Mouse (Mus musculus): ENCODE data around the gene Kctd10. TPM values are rescaled to one million over a fixed set of nuclear protein-coding genes. Genes with fewer than 3 reads are reported as not detected.

Gene Kctd10
- total and polyA plus RNA-seq, 3 experiments = 29.8 to 60.6 (median 40.8) TPM

DNA sequence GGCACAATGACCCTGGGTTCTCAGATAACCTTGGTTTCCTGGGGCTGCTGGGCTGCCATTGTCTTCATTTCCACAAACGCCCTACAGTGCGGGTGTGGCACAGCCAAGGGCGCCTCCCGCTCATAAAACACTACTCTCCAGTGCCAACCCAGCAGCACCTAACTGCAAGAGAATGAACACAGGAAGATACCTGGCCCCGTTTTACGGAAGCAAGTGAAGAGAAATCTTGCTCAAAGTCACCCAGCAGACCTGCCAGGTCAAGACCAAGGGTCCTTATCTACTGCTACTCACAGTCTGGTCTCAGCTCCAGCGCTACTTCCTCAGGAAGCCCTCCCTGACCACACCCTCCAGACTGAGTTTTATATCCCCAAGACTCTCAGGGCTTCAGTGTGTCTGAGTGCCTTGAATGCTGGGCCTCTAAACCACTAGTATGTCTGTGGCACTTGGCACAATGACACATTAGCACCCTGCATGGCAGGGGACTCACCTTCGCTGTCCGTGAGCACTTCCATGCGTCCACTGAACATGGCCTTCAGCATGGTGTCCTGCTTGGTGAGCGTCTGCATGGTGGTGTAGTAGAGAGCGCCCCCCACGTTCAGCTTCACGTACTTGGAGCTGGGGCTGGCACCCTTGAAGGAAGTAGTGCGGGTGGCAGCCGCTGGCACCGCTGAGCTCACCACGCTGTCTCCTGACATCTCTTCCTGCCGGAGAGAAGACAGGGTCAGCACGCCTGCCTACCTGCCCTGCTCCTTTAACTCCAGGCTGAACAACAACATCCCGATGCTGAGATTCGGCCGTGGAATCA lies 5.7 kb downstream of the Kctd10 start:
- H3K9me3 ChIP-seq (replicated peaks) = no peaks in the 10 kb centered on the region
- H3K4me1 ChIP-seq (ENCODE audit: insufficient read depth, low read depth, low read length) = peaks cover 95% of the 10 kb centered on the region
- no peaks in the 10 kb centered on the region for H3K27me3 ChIP-seq (ENCODE audit: insufficient read depth, low read length)
- ATAC-seq (ENCODE audit: extremely low read depth, insufficient number of reproducible peaks, low FRiP score, poor library complexity, severe bottlenecking) (peak; percentile 46), DNase-seq (ENCODE audit: low spot score) (peak; percentile 59)
- H3K4me3 ChIP-seq (ENCODE audit: low read depth, low read length) = peak overlapping the region; percentile 58; the same call in 1 of the 2 replicates
- H3K36me3 ChIP-seq (replicated peaks) = peaks cover 70% of the 10 kb centered on the region
- TF ChIP-seq GATA2 (IDR thresholded peaks at IDR 0.05; ENCODE audit: borderline replicate concordance, low read depth, low read length) (no peak), POLR2AphosphoS5 (IDR thresholded peaks at IDR 0.05; ENCODE audit: insufficient replicate concordance, low read depth, low read length) (no peak), TAL1 (conservative IDR thresholded peaks at IDR 0.05; ENCODE audit: low read depth, low read length) (peak; percentile 30; the same call in 1 of the 2 replicates)

DNA sequence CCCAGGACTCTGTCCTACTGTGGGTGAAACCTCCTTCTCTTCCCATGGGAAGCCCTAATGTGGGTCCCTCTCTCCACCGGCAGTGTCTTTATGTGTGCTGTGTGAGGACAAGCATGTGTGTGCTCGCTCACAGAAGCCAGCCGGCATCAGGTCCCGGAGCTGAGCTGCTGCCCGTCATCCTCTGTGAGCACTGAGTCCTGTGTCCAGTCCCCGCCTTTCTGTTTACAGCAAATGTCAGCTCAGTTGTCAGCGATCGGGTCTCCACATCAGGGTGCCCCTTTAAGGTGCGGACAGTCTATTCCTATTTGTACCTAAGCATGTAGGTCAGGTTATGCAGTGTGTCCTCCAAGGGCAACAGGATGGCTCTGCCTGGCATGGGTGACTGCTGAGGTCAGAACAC lies 6.7 kb downstream of the Kctd10 start:
- no peaks in the 10 kb centered on the region for H3K9me3 ChIP-seq (replicated peaks)
- TF ChIP-seq TAL1 (conservative IDR thresholded peaks at IDR 0.05; ENCODE audit: low read depth, low read length) (no peak), GATA2 (IDR thresholded peaks at IDR 0.05; ENCODE audit: borderline replicate concordance, low read depth, low read length) (no peak), CTCF (IDR thresholded peaks at IDR 0.05; ENCODE audit: low read depth, low read length) (no peak), GATA1 (IDR thresholded peaks at IDR 0.05; ENCODE audit: borderline replicate concordance, low read length) (no peak), POLR2AphosphoS5 (IDR thresholded peaks at IDR 0.05; ENCODE audit: insufficient replicate concordance, low read depth, low read length) (no peak)
- DNase-seq (ENCODE audit: low spot score) (no peak), ATAC-seq (ENCODE audit: extremely low read depth, insufficient number of reproducible peaks, low FRiP score, poor library complexity, severe bottlenecking) (no peak)
- H3K4me1 ChIP-seq (ENCODE audit: insufficient read depth, low read depth, low read length) = peaks cover 95% of the 10 kb centered on the region
- no peak overlapping the region; the same call in 1 of the 2 replicates for H3K4me3 ChIP-seq (ENCODE audit: low read depth, low read length)
- H3K27me3 ChIP-seq (ENCODE audit: insufficient read depth, low read length) = no peaks in the 10 kb centered on the region
- H3K36me3 ChIP-seq (replicated peaks) = peaks cover 81% of the 10 kb centered on the region

GRCm38 (mm10) chr5:114373174-114373573 lies 7.1 kb downstream of the Kctd10 start:
- no peaks in the 10 kb centered on the region for H3K9me3 ChIP-seq (replicated peaks)
- peaks cover 85% of the 10 kb centered on the region for H3K36me3 ChIP-seq (replicated peaks)
- ATAC-seq (ENCODE audit: extremely low read depth, insufficient number of reproducible peaks, low FRiP score, poor library complexity, severe bottlenecking) (no peak), DNase-seq (ENCODE audit: low spot score) (no peak)
- no peaks in the 10 kb centered on the region for H3K27me3 ChIP-seq (ENCODE audit: insufficient read depth, low read length)
- peaks cover 97% of the 10 kb centered on the region for H3K4me1 ChIP-seq (ENCODE audit: insufficient read depth, low read depth, low read length)
- H3K4me3 ChIP-seq (ENCODE audit: low read depth, low read length) = peak overlapping the region; percentile 64; the same call in 1 of the 2 replicates
- TF ChIP-seq TAL1 (conservative IDR thresholded peaks at IDR 0.05; ENCODE audit: low read depth, low read length) = no peak

- Histone ChIP-seq H3K36me3 (replicated peaks) (peaks cover 91% of the 10 kb centered on the region), H3K27me3 (ENCODE audit: insufficient read depth, low read length) (no peaks in the 10 kb centered on the region), H3K4me3 (ENCODE audit: low read depth, low read length) (peak overlapping the region; percentile 64; the same call in 1 of the 2 replicates), H3K9me3 (replicated peaks) (no peaks in the 10 kb centered on the region), H3K4me1 (ENCODE audit: insufficient read depth, low read depth, low read length) (peaks cover 92% of the 10 kb centered on the region)
- TF ChIP-seq GATA1 (IDR thresholded peaks at IDR 0.05; ENCODE audit: borderline replicate concordance, low read length) (no peak), CTCF (IDR thresholded peaks at IDR 0.05; ENCODE audit: low read depth, low read length) (no peak)
- DNase-seq (ENCODE audit: low spot score) = no peak
- no peak for ATAC-seq (ENCODE audit: extremely low read depth, insufficient number of reproducible peaks, low FRiP score, poor library complexity, severe bottlenecking)
Measured at GRCm38 (mm10) chr5:114372565-114372964, 7.7 kb downstream of the Kctd10 start.

DNA sequence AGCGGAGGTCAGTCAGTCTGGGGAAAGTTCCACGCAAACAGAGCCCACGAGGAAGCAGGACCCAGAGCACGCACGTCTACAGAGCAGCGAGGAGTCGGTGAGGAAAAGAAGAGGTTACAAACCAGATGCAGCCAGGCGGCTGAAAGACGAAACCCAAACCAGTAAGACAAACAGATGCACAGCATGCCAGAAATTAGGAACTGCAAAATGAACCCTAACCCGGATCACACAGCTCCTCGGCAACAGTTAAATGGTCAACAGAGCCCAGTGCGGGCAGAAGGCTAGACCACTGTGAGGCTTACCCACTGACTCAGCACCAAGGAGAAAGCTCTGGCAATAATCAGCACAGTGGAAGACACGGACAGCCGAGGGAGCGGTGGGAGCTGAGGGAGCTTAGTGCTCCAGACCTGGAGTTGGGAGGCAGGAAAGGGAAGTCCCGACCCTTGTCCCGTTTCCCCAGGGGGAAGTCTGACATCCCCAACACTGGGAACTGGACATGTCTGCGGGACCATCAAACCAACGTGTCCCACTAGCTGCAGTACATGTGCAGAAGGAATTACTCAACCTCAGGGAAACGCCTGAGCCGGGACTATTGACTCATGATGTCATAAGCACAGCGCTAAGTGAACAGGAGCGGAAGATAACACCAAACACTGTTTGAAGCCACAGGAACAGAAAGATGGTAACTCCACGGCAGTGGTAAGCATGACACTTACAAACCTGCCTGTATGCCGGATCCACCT lies 8.4 kb downstream of the Kctd10 start:
- Histone ChIP-seq H3K4me1 (ENCODE audit: insufficient read depth, low read depth, low read length) (peaks cover 86% of the 10 kb centered on the region), H3K4me3 (ENCODE audit: low read depth, low read length) (peak overlapping the region; percentile 64; the same call in 1 of the 2 replicates), H3K36me3 (replicated peaks) (peaks cover 93% of the 10 kb centered on the region), H3K9me3 (replicated peaks) (no peaks in the 10 kb centered on the region), H3K27me3 (ENCODE audit: insufficient read depth, low read length) (no peaks in the 10 kb centered on the region)
- TF ChIP-seq POLR2AphosphoS5 (IDR thresholded peaks at IDR 0.05; ENCODE audit: insufficient replicate concordance, low read depth, low read length) (no peak), CTCF (IDR thresholded peaks at IDR 0.05; ENCODE audit: low read depth, low read length) (no peak), TAL1 (conservative IDR thresholded peaks at IDR 0.05; ENCODE audit: low read depth, low read length) (no peak), GATA1 (IDR thresholded peaks at IDR 0.05; ENCODE audit: borderline replicate concordance, low read length) (no peak), GATA2 (IDR thresholded peaks at IDR 0.05; ENCODE audit: borderline replicate concordance, low read depth, low read length) (no peak)
- DNase-seq (ENCODE audit: low spot score) (no peak), ATAC-seq (ENCODE audit: extremely low read depth, insufficient number of reproducible peaks, low FRiP score, poor library complexity, severe bottlenecking) (no peak; the same call in 1 of the 2 replicates)

DNA sequence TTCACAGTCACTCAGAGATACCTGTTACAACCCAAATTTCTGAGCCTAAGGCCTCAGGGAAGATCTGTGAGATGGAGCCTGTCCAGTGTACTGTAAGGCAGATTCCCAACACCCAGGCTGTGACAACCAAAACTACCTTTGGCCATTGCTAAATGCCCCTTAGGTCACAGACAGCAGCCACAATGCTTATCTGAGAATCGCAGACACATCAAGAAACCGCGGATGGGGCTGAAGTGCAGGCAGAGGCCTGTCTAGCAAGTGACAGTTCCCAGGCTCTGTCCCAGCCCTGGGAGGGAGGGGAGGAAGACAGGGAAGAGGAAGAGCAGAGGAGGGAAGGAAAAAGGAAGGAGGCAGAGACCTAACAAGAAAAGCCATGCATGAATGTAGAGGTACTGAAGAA lies 9.0 kb downstream of the Kctd10 start:
- Histone ChIP-seq H3K4me3 (ENCODE audit: low read depth, low read length) (peak overlapping the region; percentile 65; the same call in 1 of the 2 replicates), H3K27me3 (ENCODE audit: insufficient read depth, low read length) (no peaks in the 10 kb centered on the region), H3K4me1 (ENCODE audit: insufficient read depth, low read depth, low read length) (peaks cover 83% of the 10 kb centered on the region), H3K36me3 (replicated peaks) (peaks cover 95% of the 10 kb centered on the region), H3K9me3 (replicated peaks) (no peaks in the 10 kb centered on the region)
- ATAC-seq (ENCODE audit: extremely low read depth, insufficient number of reproducible peaks, low FRiP score, poor library complexity, severe bottlenecking) (peak; percentile 80), DNase-seq (ENCODE audit: low spot score) (peak; percentile 73)
- TF ChIP-seq TAL1 (conservative IDR thresholded peaks at IDR 0.05; ENCODE audit: low read depth, low read length) (peak; percentile 84), GATA1 (IDR thresholded peaks at IDR 0.05; ENCODE audit: borderline replicate concordance, low read length) (no peak)

All from G1E (cell line).